Mouse (Mus musculus) WW6 (cell line): ENCODE results near the gene Apool.

ENCODE experiments used
- DNase-seq: peaks from one replicate; pipeline ENCODE4 v3.0.0-alpha.2; 2013; ENCODE audit warnings: low read depth, low spot score

The Apool gene

DNA sequence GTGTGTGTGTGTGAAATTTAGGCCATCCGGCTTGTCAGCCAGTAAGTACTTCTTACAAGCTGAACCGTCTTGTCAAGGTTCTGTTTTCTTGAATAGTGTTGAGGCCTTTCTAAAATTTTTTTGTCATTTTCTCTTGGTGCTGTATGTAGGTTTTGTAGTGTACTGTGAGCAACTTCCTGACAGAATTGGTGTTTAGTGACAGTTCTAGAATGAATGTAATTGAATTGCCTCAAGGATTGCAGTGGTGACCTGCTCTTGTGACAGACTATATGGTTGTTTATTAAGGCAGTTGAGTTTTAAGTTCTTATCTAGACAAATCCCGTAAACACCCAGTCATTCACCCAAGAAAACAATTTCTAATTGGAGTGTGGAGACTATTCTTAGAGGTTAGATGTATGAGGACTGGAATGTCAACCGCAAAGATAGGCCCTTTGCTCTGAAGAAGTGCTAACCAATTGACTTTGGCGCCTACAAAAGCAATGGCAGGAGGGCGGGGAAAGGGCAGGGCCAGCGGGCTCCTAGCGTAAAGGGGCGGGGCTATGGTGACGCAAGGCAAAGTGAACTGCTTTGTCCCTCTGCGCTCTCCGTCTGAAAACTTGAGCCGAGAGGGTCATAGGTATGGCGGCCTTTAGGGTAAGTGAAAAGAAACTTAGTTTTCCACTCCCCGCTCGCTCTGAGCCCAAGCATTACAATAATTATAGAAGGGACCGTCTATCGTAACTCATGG, at the start of gene Apool:
Apool (plus strand) TSS at position 531 of the 727 bp plus-strand sequence.
- DNase-seq, result peak; percentile 54

- no peak for DNase-seq
These were observed 37.6 kb upstream of the Apool start for GRCm38 (mm10) chrX:112273550-112273949.

DNA sequence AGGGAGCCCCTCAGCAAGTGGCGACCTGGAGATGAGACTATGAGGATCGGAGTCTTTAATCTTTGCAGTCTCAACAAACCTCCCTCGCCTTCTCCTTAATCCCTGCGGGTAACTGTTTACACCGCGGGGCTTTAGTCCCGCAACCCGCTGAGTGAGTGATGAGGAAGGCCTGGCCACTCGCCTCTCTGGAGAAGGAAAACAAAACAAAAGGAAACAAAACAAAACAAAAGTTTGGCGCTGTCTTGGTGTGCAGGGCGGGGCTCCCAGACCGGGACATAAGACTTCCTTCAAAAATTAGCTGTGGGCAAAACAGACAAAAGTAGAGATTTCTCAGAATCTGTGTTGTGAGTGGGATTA, 375 bp downstream of the Apool start:
- no peak for DNase-seq

- DNase-seq, result no peak
These were observed 960 bp downstream of the Apool start for GRCm38 (mm10) chrX:112312094-112312493.

GRCm38 (mm10) chrX:112320273-112320672, 9.1 kb downstream of the Apool start:
- DNase-seq, result no peak

DNA sequence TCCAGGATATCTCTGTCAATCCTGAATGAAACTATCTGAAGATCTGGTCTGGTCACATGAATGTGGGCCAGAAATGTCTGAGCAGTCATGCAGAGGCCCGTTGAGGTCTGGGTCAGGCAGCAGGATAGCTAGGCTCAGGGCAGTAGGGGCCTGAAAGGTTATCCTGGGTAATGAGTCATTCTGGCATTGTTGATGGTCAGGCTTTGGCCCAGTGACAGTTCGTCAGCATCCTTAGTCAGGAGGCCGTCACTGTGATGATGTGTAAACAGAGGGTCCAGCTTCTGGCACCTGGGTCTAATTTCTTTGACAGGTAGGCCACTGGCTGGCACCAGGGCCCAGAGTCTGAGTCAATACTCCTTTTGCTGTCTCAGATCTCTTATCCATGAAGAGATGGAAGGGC, 28.4 kb downstream of the Apool start:
- DNase-seq, result no peak

- DNase-seq, result no peak
These were observed 36.6 kb downstream of the Apool start for GRCm38 (mm10) chrX:112347467-112348394.

DNA sequence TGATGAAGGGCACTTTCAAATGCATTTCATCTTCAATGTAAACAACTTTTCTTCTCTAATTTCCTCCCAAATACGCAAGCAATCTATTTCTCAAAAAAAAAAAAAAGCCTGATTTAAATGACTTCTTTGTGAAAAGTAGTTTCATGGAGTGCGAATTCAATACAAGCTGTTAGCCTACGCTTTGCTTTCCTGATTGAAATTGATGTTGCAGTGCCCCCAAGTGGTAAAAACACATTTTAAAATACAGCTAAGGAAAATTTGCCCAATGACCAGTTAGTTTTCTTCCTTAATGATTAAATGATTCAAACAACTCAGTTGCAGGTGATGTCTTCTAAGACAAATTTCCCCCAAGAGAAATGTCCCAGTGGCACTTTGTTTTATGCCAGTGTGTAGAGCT, 37.3 kb downstream of the Apool start:
- no peak for DNase-seq

DNA sequence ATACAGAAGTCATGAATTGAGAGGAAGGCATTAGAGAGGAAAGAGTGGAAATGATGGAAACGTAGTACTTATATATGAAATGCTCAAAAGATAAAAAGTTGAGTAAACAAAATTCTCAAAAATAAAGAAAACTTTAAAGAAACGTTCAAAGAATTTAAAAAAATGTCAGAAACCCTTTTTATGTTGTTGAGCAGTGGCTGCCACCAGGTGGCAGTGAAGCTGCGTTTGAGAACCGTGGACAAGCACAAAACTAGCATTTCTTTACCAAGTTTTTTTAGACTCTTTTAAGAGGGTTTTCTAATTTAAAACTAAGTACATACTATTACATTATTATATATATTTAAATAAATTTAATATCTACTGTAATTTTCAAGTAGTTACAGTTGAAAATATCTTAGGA, 57.3 kb downstream of the Apool start:
- DNase-seq, result no peak

DNA sequence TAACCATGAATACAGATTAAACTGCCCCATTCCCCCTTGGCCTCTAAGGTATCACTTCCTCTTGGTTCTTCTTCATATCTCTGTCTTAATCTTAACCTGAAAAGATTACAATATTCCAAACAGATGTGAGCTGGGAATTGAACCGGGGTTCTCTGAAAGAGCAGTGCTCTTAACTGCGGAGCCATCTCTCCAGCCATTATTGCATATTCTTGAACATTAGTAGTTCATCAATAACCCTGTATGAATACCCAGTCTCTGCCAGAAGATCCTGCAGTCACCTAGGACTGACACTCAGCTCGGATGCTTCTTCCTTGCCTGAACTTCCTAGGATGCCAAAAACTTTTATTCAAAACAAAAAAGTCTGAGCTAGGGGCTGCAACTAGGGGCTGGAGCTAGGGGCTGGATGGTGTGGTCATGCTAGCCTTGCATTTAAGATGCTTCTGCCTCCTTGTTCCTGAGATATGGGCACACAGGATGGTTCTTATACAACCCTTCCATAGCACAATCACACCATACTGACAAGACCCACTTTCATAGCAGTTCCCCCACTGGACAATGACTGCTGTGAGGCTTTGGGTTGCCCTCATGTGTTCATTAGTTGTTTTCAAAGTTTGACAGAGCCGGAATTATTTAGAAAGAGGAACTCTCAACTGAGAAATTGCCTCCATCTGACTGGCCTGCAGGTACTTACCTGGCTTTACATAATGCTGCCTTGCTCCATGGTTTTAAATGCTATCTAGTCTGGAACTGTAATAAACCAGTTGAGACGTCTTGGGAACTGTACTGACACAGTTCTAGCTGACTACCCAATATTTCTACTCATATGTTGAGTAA, 59.7 kb downstream of the Apool start:
- peak; percentile 58 for DNase-seq

GRCm38 (mm10) chrX:112406679-112407078, 95.5 kb downstream of the Apool start, which contains the start of gene Satl1:
Gene Satl1 (minus strand): TSS chrX:112406779.
- DNase-seq, result no peak

GRCm38 (mm10) chrX:112412309-112412708, 101.2 kb downstream of the Apool start:
- DNase-seq, result no peak
